Mouse (Mus musculus) intestine, embryonic 16.5 days (tissue): ENCODE results near the gene Kbtbd13. TPM values are rescaled to one million over a fixed set of nuclear protein-coding genes. Genes with fewer than 3 reads are reported as not detected.
A peak's percentile ranks its signal among the peaks of the same experiment; 100 is the strongest.

Experiments
- ATAC-seq: fragments of 200-750 bp; cut with Nextera tagmentation; 2 replicates; pipeline ENCODE4 v1.8.0; 2017; ENCODE audit warnings: moderate TSS enrichment, moderate library complexity
- H3K27ac ChIP-seq: fragments of 300-500 bp; sonication (generic); 2 replicates; pipeline ENCODE4 v1.5.1; 2014; ENCODE audit warnings: mild to moderate bottlenecking, low read length
- H3K27me3 ChIP-seq: fragments of 300-500 bp; sonication (generic); replicated peaks from 2 replicates; pipeline ENCODE4 v1.6.1; 2014; ENCODE audit warnings: low read length, control low read depth, mixed read lengths; ENCODE audit not compliant: control insufficient read depth, insufficient read depth
- H3K36me3 ChIP-seq: fragments of 300-500 bp; sonication (generic); 2 replicates; pipeline ENCODE4 v1.6.1; 2014; ENCODE audit warnings: low read length, control low read depth; ENCODE audit not compliant: control insufficient read depth, insufficient read depth
- H3K4me1 ChIP-seq: fragments of 300-500 bp; sonication (generic); 2 replicates; pipeline ENCODE4 v1.6.1; 2014; ENCODE audit warnings: low read length, control low read depth, mixed read lengths; ENCODE audit not compliant: control insufficient read depth, insufficient read depth
- H3K4me2 ChIP-seq: fragments of 300-500 bp; sonication (generic); 2 replicates; pipeline ENCODE4 v1.6.1; 2014; ENCODE audit warnings: low read depth, low read length, control low read depth
- H3K4me3 ChIP-seq: fragments of 300-500 bp; sonication (generic); 2 replicates; pipeline ENCODE4 v1.5.1; 2014; ENCODE audit warnings: mild to moderate bottlenecking, low read length
- H3K9ac ChIP-seq: fragments of 300-500 bp; sonication (generic); 2 replicates; pipeline ENCODE4 v1.6.1; 2014; ENCODE audit warnings: low read depth, low read length
- H3K9me3 ChIP-seq: fragments of 300-500 bp; sonication (generic); 2 replicates; pipeline ENCODE4 v1.6.1; 2016; ENCODE audit warnings: low read length, control low read depth; ENCODE audit not compliant: control insufficient read depth
- WGBS: fragments of 180-500 bp; shearing (Covaris S2); extraction: QIAGEN DNeasy Blood & Tissue Kit; methylation state at CpG from one replicate; pipeline ENCODE4 v1.1.7; 2014; 5-methylcytosine and 5-hydroxymethylcytosine counted together
- polyA plus RNA-seq: library from polyadenylated mRNA; unstranded; fragments of >200 nt; fragmentation: Nextera tagmentation; extraction: Ambion mirVana; gene quantifications from 2 replicates; pipeline ENCODE4 v1.2.1, GENCODE M21; 2015

The Kbtbd13 gene
- polyA plus RNA-seq, 1 experiment from 2014 or later: 2.5 TPM

- Histone ChIP-seq H3K27me3 (no peaks in the 10 kb centered on the region), H3K36me3 (no peaks in the 10 kb centered on the region), H3K27ac (peak overlapping the region; percentile 29; the same call in 1 of the 2 replicates), H3K4me1 (peaks cover 4% of the 10 kb centered on the region; the same call in 1 of the 2 replicates), H3K4me2 (no peak overlapping the region), H3K4me3 (no peak overlapping the region), H3K9ac (no peak overlapping the region), H3K9me3 (no peaks in the 10 kb centered on the region)
- 0 out of 2 replicates have a peak, but pooled peaks have one; percentile 5 for ATAC-seq
- 19% methylated on average over 3 of the region's 3 CpGs for WGBS
Measured at GRCm38 (mm10) chr9:65424393-65424792, 32.9 kb upstream of the Kbtbd13 start.

DNA sequence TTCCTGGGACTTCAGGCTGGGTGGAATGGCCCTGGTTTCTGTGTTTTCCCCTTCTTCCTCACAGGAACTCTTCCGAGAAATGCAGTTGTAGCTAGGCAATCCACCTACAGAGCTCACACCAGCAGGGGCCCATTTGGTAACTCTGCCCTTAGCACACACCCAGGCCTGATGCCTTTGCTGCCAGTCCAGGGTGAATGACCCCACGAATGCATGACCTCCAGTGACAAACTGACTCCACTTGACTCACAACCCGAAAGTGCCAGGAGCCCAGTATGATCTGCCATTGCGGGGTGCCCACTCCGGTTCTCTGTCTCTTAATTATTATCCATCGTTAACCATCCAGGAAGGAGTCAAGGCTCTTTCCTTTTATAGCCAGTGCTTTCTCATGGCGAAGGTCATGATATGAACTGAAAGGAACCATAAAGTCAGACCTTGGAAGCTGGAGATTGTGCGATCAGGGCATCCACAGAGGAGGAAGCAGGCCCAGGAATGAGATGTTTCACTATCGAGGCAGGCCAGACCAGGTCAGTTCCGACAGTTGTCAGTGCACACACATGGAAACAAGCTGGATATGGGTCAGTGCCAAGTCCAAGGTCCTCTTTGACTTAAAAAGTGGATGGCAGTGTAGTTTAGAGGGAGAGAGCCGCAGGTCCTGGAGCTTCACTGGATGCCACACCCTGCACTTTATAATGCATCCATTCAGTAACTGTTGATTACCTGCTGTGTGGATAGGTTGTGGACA lies 31.5 kb upstream of the Kbtbd13 start, which contains the start of gene Slc51b:
Gene Slc51b, minus strand, starts transcription at position 196 of the 742 bp plus-strand sequence.
- Histone ChIP-seq H3K9ac (peak within 1 kb of the TSS; percentile 60; the same call in 1 of the 2 replicates), H3K36me3 (no peaks in the 10 kb centered on the region), H3K4me2 (peak within 1 kb of the TSS; percentile 38), H3K4me1 (peaks cover 4% of the 10 kb centered on the region; the same call in 1 of the 2 replicates), H3K9me3 (no peaks in the 10 kb centered on the region), H3K27ac (peak within 1 kb of the TSS; percentile 94), H3K27me3 (no peaks in the 10 kb centered on the region), H3K4me3 (peak within 1 kb of the TSS; percentile 39)
- ATAC-seq: peak; percentile 82
- 59% methylated on average over 11 of the region's 11 CpGs for WGBS

GRCm38 (mm10) chr9:65419633-65420032 lies 28.2 kb upstream of the Kbtbd13 start:
- no peaks in the 10 kb centered on the region for H3K36me3 ChIP-seq
- H3K9me3 ChIP-seq: no peaks in the 10 kb centered on the region
- peaks cover 4% of the 10 kb centered on the region; the same call in 1 of the 2 replicates for H3K4me1 ChIP-seq
- H3K4me3 ChIP-seq: no peak overlapping the region
- no peak overlapping the region for H3K27ac ChIP-seq
- H3K9ac ChIP-seq: no peak overlapping the region
- ATAC-seq: no peak
- no peaks in the 10 kb centered on the region for H3K27me3 ChIP-seq
- 73% methylated on average over 3 of the region's 3 CpGs for whole genome bisulfite sequencing
- no peak overlapping the region for H3K4me2 ChIP-seq

GRCm38 (mm10) chr9:65417738-65418137 lies 26.3 kb upstream of the Kbtbd13 start:
- 37% methylated on average over 3 of the region's 3 CpGs for WGBS
- no peak for ATAC-seq

GRCm38 (mm10) chr9:65411326-65411725 lies 19.9 kb upstream of the Kbtbd13 start:
- Histone ChIP-seq H3K4me1 (peaks cover 6% of the 10 kb centered on the region), H3K9me3 (no peaks in the 10 kb centered on the region), H3K9ac (no peak overlapping the region), H3K4me2 (no peak overlapping the region), H3K27ac (no peak overlapping the region), H3K4me3 (no peak overlapping the region), H3K27me3 (peaks cover 5% of the 10 kb centered on the region; the same call in 1 of the 2 replicates), H3K36me3 (no peaks in the 10 kb centered on the region)
- WGBS: 63% methylated on average over 3 of the region's 3 CpGs
- ATAC-seq: no peak

More at GRCm38 (mm10) chr9:65417738-65418137, 26.3 kb upstream of the Kbtbd13 start:
- Histone ChIP-seq H3K4me2 (no peak overlapping the region), H3K9me3 (no peaks in the 10 kb centered on the region), H3K27me3 (peaks cover 5% of the 10 kb centered on the region; the same call in 1 of the 2 replicates), H3K4me3 (no peak overlapping the region), H3K36me3 (no peaks in the 10 kb centered on the region), H3K27ac (no peak overlapping the region), H3K9ac (no peak overlapping the region), H3K4me1 (no peaks in the 10 kb centered on the region)

- no peak overlapping the region for H3K27ac ChIP-seq
- H3K4me2 ChIP-seq: no peak overlapping the region
- WGBS: 91% methylated on average over 8 of the region's 8 CpGs
- no peak overlapping the region for H3K9ac ChIP-seq
- peaks cover 6% of the 10 kb centered on the region for H3K4me1 ChIP-seq
- H3K4me3 ChIP-seq: no peak overlapping the region
- peaks cover 5% of the 10 kb centered on the region; the same call in 1 of the 2 replicates for H3K27me3 ChIP-seq
- H3K9me3 ChIP-seq: no peaks in the 10 kb centered on the region
- H3K36me3 ChIP-seq: no peaks in the 10 kb centered on the region
- no peak for ATAC-seq
Measured at GRCm38 (mm10) chr9:65410378-65410777, 18.9 kb upstream of the Kbtbd13 start.

- H3K27ac ChIP-seq: peak overlapping the region; percentile 49
- peaks cover 6% of the 10 kb centered on the region for H3K4me1 ChIP-seq
- no peak overlapping the region for H3K4me2 ChIP-seq
- 39% methylated on average over 5 of the region's 5 CpGs for WGBS
- peak; percentile 93 for ATAC-seq
- no peaks in the 10 kb centered on the region for H3K36me3 ChIP-seq
- no peaks in the 10 kb centered on the region for H3K9me3 ChIP-seq
- peak overlapping the region; percentile 15; the same call in 1 of the 2 replicates for H3K9ac ChIP-seq
- no peak overlapping the region for H3K4me3 ChIP-seq
- H3K27me3 ChIP-seq: peaks cover 5% of the 10 kb centered on the region; the same call in 1 of the 2 replicates
Measured at GRCm38 (mm10) chr9:65408871-65409295, 17.4 kb upstream of the Kbtbd13 start.

- Histone ChIP-seq H3K4me2 (no peak overlapping the region), H3K36me3 (no peaks in the 10 kb centered on the region), H3K27ac (no peak overlapping the region), H3K9me3 (no peaks in the 10 kb centered on the region), H3K4me1 (peaks cover 6% of the 10 kb centered on the region), H3K27me3 (no peaks in the 10 kb centered on the region), H3K4me3 (no peak overlapping the region), H3K9ac (no peak overlapping the region)
- WGBS: 64% methylated on average over 3 of the region's 3 CpGs
- ATAC-seq: no peak
Measured at GRCm38 (mm10) chr9:65407861-65408260, 16.4 kb upstream of the Kbtbd13 start.

- Histone ChIP-seq H3K27me3 (no peaks in the 10 kb centered on the region), H3K9me3 (no peaks in the 10 kb centered on the region), H3K27ac (no peak overlapping the region), H3K4me1 (peaks cover 6% of the 10 kb centered on the region), H3K9ac (no peak overlapping the region), H3K4me3 (no peak overlapping the region), H3K36me3 (no peaks in the 10 kb centered on the region), H3K4me2 (no peak overlapping the region)
- no peak for ATAC-seq
- WGBS: 86% methylated on average over 5 of the region's 5 CpGs
Measured at GRCm38 (mm10) chr9:65407327-65407726, 15.9 kb upstream of the Kbtbd13 start.
